Mouse (Mus musculus) forebrain, postnatal 0 days (tissue): ENCODE results near the gene Slc6a16. TPM values are rescaled to one million over a fixed set of nuclear protein-coding genes. Genes with fewer than 3 reads are reported as not detected.

Experiments used
- ATAC-seq: fragments of 200-750 bp; cut with Nextera tagmentation; 2 replicates; pipeline ENCODE4 v1.8.0; 2017; ENCODE audit warnings: mild to moderate bottlenecking, moderate library complexity
- DNase-seq: peaks from one replicate; pipeline ENCODE4 v3.0.0-alpha.2; 2015
- H3K27ac ChIP-seq: fragments of 300-500 bp; sonication (generic); 2 replicates; pipeline ENCODE4 v1.5.1; 2014; ENCODE audit warnings: low read depth, mild to moderate bottlenecking, antibody characterized with exemption, low read length, moderate library complexity, mixed read lengths
- H3K27me3 ChIP-seq: fragments of 300-500 bp; sonication (generic); 2 replicates; pipeline ENCODE4 v1.6.1; 2014; ENCODE audit warnings: mild to moderate bottlenecking, low read length, mixed read lengths; ENCODE audit not compliant: insufficient read depth
- H3K36me3 ChIP-seq: fragments of 300-500 bp; sonication (generic); 2 replicates; pipeline ENCODE4 v1.6.1; 2014; ENCODE audit warnings: mild to moderate bottlenecking, moderate library complexity; ENCODE audit not compliant: insufficient read depth
- H3K4me1 ChIP-seq: fragments of 300-500 bp; sonication (generic); 2 replicates; pipeline ENCODE4 v1.6.1; 2014; ENCODE audit warnings: antibody characterized with exemption; ENCODE audit not compliant: insufficient read depth
- H3K4me2 ChIP-seq: fragments of 300-500 bp; sonication (generic); 2 replicates; pipeline ENCODE4 v1.6.1; 2014; ENCODE audit warnings: low read depth, mild to moderate bottlenecking, moderate library complexity
- H3K4me3 ChIP-seq: fragments of 300-500 bp; sonication (generic); 2 replicates; pipeline ENCODE4 v1.5.1; 2014; ENCODE audit warnings: low read depth, low read length, mixed read lengths
- H3K9ac ChIP-seq: fragments of 300-500 bp; sonication (generic); 2 replicates; pipeline ENCODE4 v1.6.1; 2014; ENCODE audit warnings: mild to moderate bottlenecking
- H3K9me3 ChIP-seq: fragments of 300-500 bp; sonication (generic); 2 replicates; pipeline ENCODE4 v1.6.1; 2016; ENCODE audit warnings: low read length
- CTCF ChIP-seq: sonication (generic); IDR thresholded peaks from 2 replicates; pipeline ENCODE4 v1.5.1; 2016; ENCODE audit warnings: antibody characterized with exemption, control low read depth, low read depth
- WGBS: fragments of 180-500 bp; shearing (Covaris S2); extraction: QIAGEN DNeasy Blood & Tissue Kit; methylation state at CpG from one replicate; pipeline ENCODE4 v1.1.7; 2014; 5-methylcytosine and 5-hydroxymethylcytosine counted together
- polyA plus RNA-seq: library from polyadenylated mRNA; unstranded; fragments of >200 nt; fragmentation: Nextera tagmentation; extraction: Ambion mirVana; gene quantifications from 2 replicates; pipeline ENCODE4 v1.2.1, GENCODE M21; 2015
- total RNA-seq: library from RNA; depleted of rRNA; stranded (reverse); fragments of >200 nt; gene quantifications from 2 replicates; pipeline ENCODE4 v1.2.3, GENCODE M21; 2014

Gene Slc6a16
- total and polyA plus RNA-seq, 2 experiments from 2014 or later = 0.24 to 1.7 TPM

GRCm38 (mm10) chr7:45265518-45265917 lies 24.6 kb downstream of the Slc6a16 start:
- 81% methylated on average over 1 of the region's 1 CpGs for WGBS
- Histone ChIP-seq H3K4me2 (no peak overlapping the region), H3K9ac (no peak overlapping the region), H3K27ac (no peak overlapping the region), H3K4me3 (no peak overlapping the region), H3K27me3 (no peaks in the 10 kb centered on the region), H3K4me1 (no peaks in the 10 kb centered on the region), H3K36me3 (no peaks in the 10 kb centered on the region), H3K9me3 (no peaks in the 10 kb centered on the region)
- TF ChIP-seq CTCF = no peak
- ATAC-seq (no peak), DNase-seq (no peak)

- 30% methylated on average over 10 of the region's 10 CpGs for WGBS
- ATAC-seq (0 out of 2 replicates have a peak, but pooled peaks have one; percentile 32), DNase-seq (no peak)
Measured at GRCm38 (mm10) chr7:45272786-45273412, 32.0 kb downstream of the Slc6a16 start.

DNA sequence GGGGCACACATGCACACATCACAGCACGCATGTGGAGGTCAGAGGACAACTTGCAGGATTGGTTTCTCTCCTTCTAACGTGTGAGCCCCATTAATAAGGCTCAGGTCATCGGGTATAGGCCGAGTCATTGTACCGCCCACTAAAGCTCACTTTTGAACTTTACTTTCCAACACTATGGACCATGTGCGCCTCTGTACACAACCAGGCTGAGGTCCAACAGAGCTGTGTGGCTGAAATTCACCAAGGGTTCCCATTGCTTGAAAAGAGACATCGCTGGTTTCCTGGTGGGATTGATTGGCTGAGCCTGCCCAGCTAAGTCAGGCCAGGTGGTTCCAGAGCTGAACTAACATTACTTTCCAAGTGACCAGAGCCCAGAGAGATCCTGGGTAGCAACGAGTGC lies 32.8 kb downstream of the Slc6a16 start:
- DNase-seq = no peak
- Histone ChIP-seq H3K4me1 (no peaks in the 10 kb centered on the region), H3K27ac (no peak overlapping the region), H3K27me3 (no peaks in the 10 kb centered on the region), H3K9ac (no peak overlapping the region), H3K4me3 (no peak overlapping the region), H3K4me2 (no peak overlapping the region), H3K36me3 (no peaks in the 10 kb centered on the region), H3K9me3 (no peaks in the 10 kb centered on the region)
- no peak for TF ChIP-seq CTCF
- WGBS = 92% methylated on average over 8 of the region's 8 CpGs
- no peak for ATAC-seq

More at GRCm38 (mm10) chr7:45272786-45273412, 32.0 kb downstream of the Slc6a16 start:
- Histone ChIP-seq H3K27ac (no peak overlapping the region), H3K27me3 (no peaks in the 10 kb centered on the region), H3K4me3 (no peak overlapping the region), H3K9me3 (no peaks in the 10 kb centered on the region), H3K4me2 (no peak overlapping the region), H3K4me1 (no peaks in the 10 kb centered on the region), H3K36me3 (no peaks in the 10 kb centered on the region), H3K9ac (no peak overlapping the region)
- TF ChIP-seq CTCF = no peak

- Histone ChIP-seq H3K36me3 (no peaks in the 10 kb centered on the region), H3K27me3 (no peaks in the 10 kb centered on the region), H3K4me2 (peak within 1 kb of the TSS; percentile 50), H3K4me1 (no peaks in the 10 kb centered on the region), H3K9me3 (no peaks in the 10 kb centered on the region), H3K27ac (no peak within 1 kb of the TSS), H3K4me3 (0 out of 2 replicates have a peak within 1 kb of the TSS, but pooled peaks have one; percentile 19), H3K9ac (no peak within 1 kb of the TSS)
- ATAC-seq = no peak
- no peak for DNase-seq
- WGBS = 7% methylated on average over 44 of the region's 44 CpGs
- peak; percentile 69 for TF ChIP-seq CTCF
Measured at GRCm38 (mm10) chr7:45277136-45277760, 36.4 kb downstream of the Slc6a16 start, which contains the start of gene Slc6a21. Gene Slc6a21, plus strand, starts transcription at chr7:45277513.

DNA sequence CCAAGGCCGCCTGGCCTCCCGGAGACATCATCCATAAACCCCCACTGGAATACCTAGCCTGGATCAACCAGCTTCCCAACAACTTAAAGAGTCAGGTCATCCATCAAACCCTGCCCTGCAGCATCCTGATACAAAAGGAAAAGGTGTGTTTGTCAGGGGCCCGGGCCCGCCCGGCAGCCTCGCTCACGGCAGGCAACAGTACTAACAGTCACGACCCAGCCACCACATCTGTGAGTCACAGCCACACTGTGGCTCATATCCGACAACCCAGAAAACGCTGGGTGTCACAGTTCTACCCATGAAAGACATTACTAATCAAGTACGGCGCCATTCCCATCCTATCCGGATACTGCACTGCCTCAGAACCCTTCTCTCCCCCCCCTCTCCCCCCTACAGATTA lies 45.6 kb downstream of the Slc6a16 start:
- WGBS = 87% methylated on average over 13 of the region's 13 CpGs
- no peak for TF ChIP-seq CTCF
- H3K9me3 ChIP-seq = no peaks in the 10 kb centered on the region
- DNase-seq = no peak
- no peak overlapping the region for H3K27ac ChIP-seq
- H3K36me3 ChIP-seq = no peaks in the 10 kb centered on the region
- no peaks in the 10 kb centered on the region for H3K27me3 ChIP-seq
- no peak overlapping the region for H3K4me2 ChIP-seq
- H3K4me3 ChIP-seq = no peak overlapping the region
- ATAC-seq = no peak
- no peaks in the 10 kb centered on the region for H3K4me1 ChIP-seq
- no peak overlapping the region for H3K9ac ChIP-seq

DNA sequence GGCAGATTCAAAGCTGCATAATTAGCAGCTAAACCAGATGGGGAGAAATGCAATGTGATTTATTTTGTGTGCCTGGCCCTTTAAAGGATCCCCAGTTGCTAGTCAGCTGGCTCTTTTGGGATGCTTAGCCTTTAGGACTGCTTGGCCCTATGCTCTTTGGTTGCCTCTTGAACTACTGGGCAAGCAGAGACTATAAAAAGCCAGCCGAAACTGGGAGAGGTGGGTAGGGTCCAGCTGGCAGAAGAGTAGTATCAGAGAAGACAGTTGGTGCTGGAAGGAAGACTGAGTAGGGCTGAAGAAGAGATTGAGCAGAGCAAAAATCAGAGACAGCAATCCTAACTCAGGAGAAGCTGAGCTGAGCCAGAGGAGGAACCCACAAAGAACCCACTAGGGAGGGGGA lies 55.7 kb downstream of the Slc6a16 start:
- Histone ChIP-seq H3K4me3 (no peak overlapping the region), H3K4me1 (peaks cover 5% of the 10 kb centered on the region), H3K27me3 (no peaks in the 10 kb centered on the region), H3K27ac (no peak overlapping the region), H3K9me3 (no peaks in the 10 kb centered on the region), H3K9ac (no peak overlapping the region), H3K4me2 (no peak overlapping the region), H3K36me3 (no peaks in the 10 kb centered on the region)
- WGBS = 54% methylated on average over 1 of the region's 1 CpGs
- no peak for TF ChIP-seq CTCF
- DNase-seq (no peak), ATAC-seq (no peak)

GRCm38 (mm10) chr7:45297563-45297962 lies 56.7 kb downstream of the Slc6a16 start:
- no peak for ATAC-seq
- no peak overlapping the region for H3K4me3 ChIP-seq
- H3K4me1 ChIP-seq = peaks cover 5% of the 10 kb centered on the region
- DNase-seq = no peak
- no peak for TF ChIP-seq CTCF
- whole genome bisulfite sequencing = 52% methylated on average over 3 of the region's 3 CpGs
- H3K9me3 ChIP-seq = no peaks in the 10 kb centered on the region
- H3K4me2 ChIP-seq = no peak overlapping the region
- H3K9ac ChIP-seq = no peak overlapping the region
- no peaks in the 10 kb centered on the region for H3K27me3 ChIP-seq
- no peak overlapping the region for H3K27ac ChIP-seq
- H3K36me3 ChIP-seq = no peaks in the 10 kb centered on the region
